Mouse (Mus musculus) lung, adult 2 months (tissue): ENCODE results near the gene Reep1.

ENCODE experiments used
- CTCF ChIP-seq: fragments of 200-500 bp; IDR thresholded peaks from 2 replicates; pipeline ENCODE4 v1.5.1; 2011; ENCODE audit warnings: mild to moderate bottlenecking, low read length, control low read depth; ENCODE audit not compliant: insufficient read depth
- POLR2A ChIP-seq: fragments of 200-500 bp; IDR thresholded peaks from 2 replicates; pipeline ENCODE4 v1.6.1; 2011; ENCODE audit warnings: low read depth, mild to moderate bottlenecking, control low read depth, low read length, borderline replicate concordance; ENCODE audit errors: extremely low read depth

GRCm38 (mm10) chr6:71719302-71719701 lies 11.9 kb downstream of the Reep1 start:
- TF ChIP-seq POLR2A (no peak), CTCF (no peak)
